In the genomic region with DNA sequence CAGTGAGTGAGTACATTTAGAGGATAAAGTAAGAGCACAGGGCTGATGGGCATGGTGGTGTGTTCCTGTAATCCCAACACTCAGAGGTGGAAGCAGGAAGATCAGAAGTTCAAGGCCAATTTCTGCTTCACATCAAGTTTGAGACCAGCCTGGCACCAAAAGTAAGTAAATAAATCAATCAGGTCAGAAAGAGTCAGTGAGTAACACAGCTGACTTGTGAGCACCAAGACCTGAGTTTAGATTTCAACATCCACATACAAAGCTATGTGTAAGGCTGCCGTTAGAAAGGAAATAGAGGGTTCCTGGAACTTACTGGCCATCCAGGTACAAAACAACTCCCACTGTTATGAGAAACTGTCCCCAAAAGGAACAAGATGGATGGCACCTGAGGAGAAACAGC, we compare ENCODE assay signal across 8 mouse cellular contexts.
"Had no signal": no experiment of that assay in that cellular context is flagged by ENCODE, and none has a peak within 500 bp of the region (broad histone marks: within the 10 kb centered on the region; RNA-seq: fewer than 3 reads in every experiment).

No protein-coding gene starts in this region.

- H3K4me3 ChIP-seq: limb, embryonic 12.5 days; liver, embryonic 13.5 days; midbrain, embryonic 12.5 days had no signal

- DNase-seq: kidney, adult 8-10 months; kidney, postnatal 25 days; liver, embryonic 13.5 days; lung, adult 18-20 months; lung, postnatal 4 days; right cerebral cortex, postnatal 14 days had no signal

- H3K9me3 ChIP-seq: limb, embryonic 12.5 days; liver, embryonic 13.5 days; midbrain, embryonic 12.5 days had no signal

- H3K27ac ChIP-seq: limb, embryonic 12.5 days; liver, embryonic 13.5 days; midbrain, embryonic 12.5 days had no signal

- H3K27me3 ChIP-seq: limb, embryonic 12.5 days; liver, embryonic 13.5 days; midbrain, embryonic 12.5 days had no signal

- H3K4me1 ChIP-seq: midbrain, embryonic 12.5 days had no signal
